Mouse (Mus musculus) C2C12 (cell line): ENCODE measurements around the gene Pla2g6.

ENCODE experiments used
- CEBPB ChIP-seq: IDR thresholded peaks from one replicate; pipeline ENCODE4 v1.6.1; 2011; ENCODE audit warnings: low read depth, mild to moderate bottlenecking, control low read depth, moderate library complexity
- CTCF ChIP-seq: IDR thresholded peaks from one replicate; pipeline ENCODE4 v1.5.1; 2011; ENCODE audit not compliant: control insufficient read depth, insufficient read depth, insufficient read length
- FOSL1 ChIP-seq: IDR thresholded peaks from one replicate; pipeline ENCODE4 v1.8.0; 2011; ENCODE audit warnings: mild to moderate bottlenecking, low read length; ENCODE audit not compliant: poor library complexity, insufficient read depth, severe bottlenecking
- MAX ChIP-seq: IDR thresholded peaks from one replicate; pipeline ENCODE4 v1.6.1; 2011; ENCODE audit warnings: mild to moderate bottlenecking, control low read depth
- MYOD1 ChIP-seq: IDR thresholded peaks from one replicate; pipeline ENCODE4 v1.6.1; 2011; ENCODE audit warnings: low read depth; ENCODE audit not compliant: control insufficient read depth, insufficient read length
- MYOG ChIP-seq: IDR thresholded peaks from one replicate; pipeline ENCODE4 v1.6.1; 2011; ENCODE audit not compliant: control insufficient read depth, insufficient read length; ENCODE audit errors: extremely low read depth
- USF1 ChIP-seq: IDR thresholded peaks from one replicate; pipeline ENCODE4 v1.6.1; 2011; ENCODE audit warnings: low read depth, mild to moderate bottlenecking, control low read depth, moderate library complexity

GRCm38 (mm10) chr15:79361023-79361422 is 32.8 kb upstream of the Pla2g6 start:
- TF ChIP-seq CTCF (no peak), MYOD1 (no peak), MAX (no peak), CEBPB (no peak), USF1 (no peak), MYOG (no peak), FOSL1 (no peak)
